Mouse (Mus musculus): ENCODE data around the gene Trub2.

DNA sequence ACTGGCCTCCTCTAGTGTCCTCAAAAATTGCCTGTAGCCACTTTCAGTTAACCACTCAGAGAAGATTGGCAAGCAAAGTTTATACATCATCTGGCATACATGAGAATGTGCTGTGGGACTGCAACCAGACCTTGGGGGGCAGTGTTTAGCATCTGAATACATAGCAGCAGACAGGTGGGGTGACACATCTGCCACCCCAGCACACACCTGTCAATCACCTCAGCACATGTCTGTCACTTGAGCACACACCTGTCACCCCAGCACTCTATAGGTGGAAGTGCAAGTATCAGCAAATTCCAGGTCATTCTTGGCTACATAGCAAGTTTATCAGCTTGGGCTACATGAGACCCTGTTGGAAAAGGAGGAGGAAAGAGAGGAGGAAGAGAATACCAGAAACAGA lies 32.6 kb downstream of the Trub2 start:
- no peak for TF ChIP-seq SMC3 (IDR thresholded peaks at IDR 0.05; ENCODE audit: low read depth, low read length)
- TF ChIP-seq SIN3A (IDR thresholded peaks at IDR 0.05; ENCODE audit: low read length): no peak
- no peak for TF ChIP-seq ELF1 (IDR thresholded peaks at IDR 0.05; ENCODE audit: low read depth, low read length)
- no peak for TF ChIP-seq USF1 (IDR thresholded peaks at IDR 0.05; ENCODE audit: low read depth, low read length)
